Mouse (Mus musculus) small intestine, adult 10 weeks (tissue): Measurements from ENCODE around the gene Cyp2c50. TPM values are rescaled to one million over a fixed set of nuclear protein-coding genes. Genes with fewer than 3 reads are reported as not detected.

Experiments
- polyA plus RNA-seq: library from polyadenylated mRNA; stranded (reverse); fragments of 350-450 nt; fragmentation: Illumina TruSeq; extraction: RNeasy Lipid Tissue Mini Kit (QIAGEN cat#74804); gene quantifications from one replicate; pipeline ENCODE4 v1.2.3, GENCODE M21; 2014; ENCODE audit warnings: low replicate concordance

Cyp2c50 gene
- polyA plus RNA-seq, result 0.52 TPM

GRCm38 (mm10) chr19:40089421-40089820, at the start of gene Cyp2c50:
Gene Cyp2c50, plus strand, starts transcription at chr19:40089688.

GRCm38 (mm10) chr19:40073701-40074100, 15.8 kb upstream of the Cyp2c50 start, which contains the start of gene Cyp2c54:
Gene Cyp2c54, minus strand, starts transcription at chr19:40073827.

Other genes starting within 250 kb of the Cyp2c50 start
- gene Cyp2c69, start 202.9 kb upstream of the Cyp2c50 start, polyA plus RNA-seq, result not detected
- not detected for gene Cyp2c37, start 97.3 kb upstream of the Cyp2c50 start, polyA plus RNA-seq
- not detected for gene Cyp2c54, start 15.9 kb upstream of the Cyp2c50 start, polyA plus RNA-seq
- 0.74 TPM for gene Cyp2c70, start 97.6 kb downstream of the Cyp2c50 start, polyA plus RNA-seq
- gene Pdlim1, start 182.2 kb downstream of the Cyp2c50 start, polyA plus RNA-seq, result 20.2 TPM